Mouse (Mus musculus) adrenal gland, postnatal 25 days (tissue): ENCODE results near the gene Ddx59. TPM values are rescaled to one million over a fixed set of nuclear protein-coding genes. Genes with fewer than 3 reads are reported as not detected.

ENCODE experiments used
- DNase-seq: peaks from one replicate; pipeline ENCODE4 v3.0.0; 2021; ENCODE audit warnings: mixed read lengths
- total RNA-seq: library from RNA; stranded (reverse); gene quantifications from 2 replicates; pipeline ENCODE4 v1.2.3, GENCODE M21; 2021

The Ddx59 gene
- total RNA-seq, 1 experiment from 2014 or later, result 15.7 TPM

- no peak for DNase-seq
These were observed 34.5 kb downstream of the Ddx59 start for GRCm38 (mm10) chr1:136449541-136449940.

- no peak for DNase-seq
These were observed 35.1 kb downstream of the Ddx59 start for GRCm38 (mm10) chr1:136450206-136450605.

- no peak for DNase-seq
These were observed 37.4 kb downstream of the Ddx59 start for GRCm38 (mm10) chr1:136452421-136452820.

- DNase-seq, result no peak
These were observed 40.9 kb downstream of the Ddx59 start for GRCm38 (mm10) chr1:136455756-136456585.

GRCm38 (mm10) chr1:136456741-136457140, 41.7 kb downstream of the Ddx59 start:
- no peak for DNase-seq

GRCm38 (mm10) chr1:136457403-136457802, 42.3 kb downstream of the Ddx59 start:
- no peak for DNase-seq

GRCm38 (mm10) chr1:136458691-136459245, 43.7 kb downstream of the Ddx59 start:
- no peak for DNase-seq

- no peak for DNase-seq
These were observed 47.4 kb downstream of the Ddx59 start for GRCm38 (mm10) chr1:136462443-136462842.

- no peak for DNase-seq
These were observed 50.1 kb downstream of the Ddx59 start for GRCm38 (mm10) chr1:136465168-136465567.

- DNase-seq, result peak; percentile 96
These were observed 51.2 kb downstream of the Ddx59 start, which contains the start of gene Kif14 for GRCm38 (mm10) chr1:136466143-136466811. Kif14 (plus strand) TSS chr1:136466343.

GRCm38 (mm10) chr1:136469408-136469807, 54.3 kb downstream of the Ddx59 start:
- DNase-seq, result peak; percentile 11

- DNase-seq, result no peak
These were observed 55.4 kb downstream of the Ddx59 start for GRCm38 (mm10) chr1:136470471-136470870.

Other genes starting within 250 kb of the Ddx59 start
- gene Mroh3, start 202.4 kb upstream of the Ddx59 start, total RNA-seq, result not detected in 2 replicates
- gene Inava, start 181.0 kb upstream of the Ddx59 start, total RNA-seq, result not detected in 2 replicates
- not detected in 2 replicates for gene Gpr25, start 154.4 kb upstream of the Ddx59 start, total RNA-seq
- 39.4 and 46.0 TPM in 2 replicates for gene Camsap2, start 69.2 kb upstream of the Ddx59 start, total RNA-seq
- 1.6 and 2.7 TPM in 2 replicates for gene Kif14, start 51.1 kb downstream of the Ddx59 start, total RNA-seq
- gene Zfp281, start 209.6 kb downstream of the Ddx59 start, total RNA-seq, result 20.4 and 22.3 TPM in 2 replicates